Mouse (Mus musculus) cerebellum, adult 2 months (tissue): Measurements from ENCODE around the gene Kpna3.

ENCODE experiments used
- CTCF ChIP-seq: fragments of 200-500 bp; IDR thresholded peaks from 2 replicates; pipeline ENCODE4 v1.5.1; 2011; ENCODE audit warnings: low read depth, mild to moderate bottlenecking, control low read depth, low read length, moderate library complexity, borderline replicate concordance; ENCODE audit not compliant: insufficient read depth
- POLR2A ChIP-seq: fragments of 200-500 bp; IDR thresholded peaks from 2 replicates; pipeline ENCODE4 v1.6.1; 2011; ENCODE audit warnings: low read length, control low read depth, borderline replicate concordance; ENCODE audit not compliant: insufficient read depth

DNA sequence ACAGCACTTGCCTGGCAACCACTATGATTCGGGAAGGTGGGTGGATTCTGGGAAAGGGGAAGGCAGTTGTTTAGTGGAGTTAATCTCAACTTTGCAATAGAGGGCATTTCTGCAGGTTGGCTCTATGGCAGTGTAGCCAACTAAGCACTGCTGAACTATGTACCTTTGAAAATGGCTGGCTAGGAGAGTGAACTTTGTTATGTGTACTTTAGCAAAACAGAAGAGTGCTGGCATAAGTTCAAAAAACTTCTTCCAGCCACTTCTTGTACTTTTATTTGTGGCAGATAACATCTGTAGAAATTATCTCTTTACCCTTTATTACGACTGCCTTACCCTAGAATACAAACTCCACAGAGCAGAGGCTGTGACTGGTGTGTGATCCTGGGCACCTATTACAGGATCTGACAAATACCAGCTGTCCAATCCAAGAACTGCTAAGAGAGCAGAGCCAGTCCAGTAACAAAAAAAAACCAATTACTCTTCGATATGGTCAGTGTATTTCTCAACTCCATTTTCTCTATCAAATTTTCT is 78.6 kb downstream of the Kpna3 start:
- TF ChIP-seq CTCF (no peak), POLR2A (no peak)
